Mouse (Mus musculus): ENCODE measurements at regions not wholly inside any gene's neighbourhood (a gene's known extent, or its start where the extent isn't known, plus 50 kb on each side); places are given as distances from the start of the nearest gene placed in this dataset.

- TF ChIP-seq CHD2 (IDR thresholded peaks at IDR 0.05; ENCODE audit: low read depth, low read length) (no peak), ZNF384 (IDR thresholded peaks at IDR 0.05; ENCODE audit: low read depth, low read length) (no peak)
- in situ Hi-C loops (cut with MboI; ENCODE audit: low sequenced_read_pairs in 2 of 2, unreplicated experiment in 2 of 2), result no loop called here
- Histone ChIP-seq H3K4me1 (ENCODE audit: control insufficient read depth in 2 of 2, insufficient read depth in 2 of 2, low read length in 2 of 2, poor library complexity in 1 of 2) (no peaks in the 10 kb centered on the region), H3K27ac (ENCODE audit: insufficient read depth, low read depth, low read length, poor library complexity, severe bottlenecking) (no peak overlapping the region), H3K9me3 (ENCODE audit: control insufficient read depth, insufficient read depth, low read depth, low read length) (no peaks in the 10 kb centered on the region), H3K36me3 (ENCODE audit: control insufficient read depth, insufficient read depth, low read length, poor library complexity, severe bottlenecking) (no peaks in the 10 kb centered on the region), H3K9ac (ENCODE audit: insufficient read depth, low read depth, low read length, poor library complexity, severe bottlenecking) (no peak overlapping the region), H3K4me3 (ENCODE audit: insufficient read depth in 1 of 2, low read depth in 1 of 2, low read length in 2 of 2, poor library complexity in 1 of 2, severe bottlenecking in 1 of 2) (no peak overlapping the region)
- DNase-seq (ENCODE audit: low read depth, low spot score), result no peak
Observed at GRCm38 (mm10) chr12:97929877-97930276, 329.4 kb downstream of the Galc start.

- Histone ChIP-seq H3K4me1 (ENCODE audit: control insufficient read depth in 2 of 2, insufficient read depth in 2 of 2, low read length in 2 of 2, poor library complexity in 1 of 2) (no peaks in the 10 kb centered on the region), H3K27ac (ENCODE audit: insufficient read depth, low read depth, low read length, poor library complexity, severe bottlenecking) (no peak overlapping the region), H3K36me3 (ENCODE audit: control insufficient read depth, insufficient read depth, low read length, poor library complexity, severe bottlenecking) (no peaks in the 10 kb centered on the region), H3K4me3 (ENCODE audit: insufficient read depth in 1 of 2, low read depth in 1 of 2, low read length in 2 of 2, poor library complexity in 1 of 2, severe bottlenecking in 1 of 2) (no peak overlapping the region), H3K9me3 (ENCODE audit: control insufficient read depth, insufficient read depth, low read depth, low read length) (no peaks in the 10 kb centered on the region), H3K9ac (ENCODE audit: insufficient read depth, low read depth, low read length, poor library complexity, severe bottlenecking) (no peak overlapping the region)
- DNase-seq (ENCODE audit: low read depth, low spot score), result peak; percentile 13
- in situ Hi-C loops (cut with MboI; ENCODE audit: low sequenced_read_pairs in 2 of 2, unreplicated experiment in 2 of 2), result no loop called here
- TF ChIP-seq CHD2 (IDR thresholded peaks at IDR 0.05; ENCODE audit: low read depth, low read length), result no peak
- no peak for TF ChIP-seq HCFC1 (IDR thresholded peaks at IDR 0.05; ENCODE audit: borderline replicate concordance, insufficient read depth, low read length)
- no peak for TF ChIP-seq ZNF384 (IDR thresholded peaks at IDR 0.05; ENCODE audit: low read depth, low read length)
- no peak for TF ChIP-seq ZC3H11A (IDR thresholded peaks at IDR 0.05; ENCODE audit: borderline replicate concordance, low read depth, low read length)
- no peak for TF ChIP-seq MAFK (IDR thresholded peaks at IDR 0.05; ENCODE audit: insufficient read depth, low read depth, low read length)
Observed at GRCm38 (mm10) chr12:97927036-97927435, 332.2 kb downstream of the Galc start.

DNA sequence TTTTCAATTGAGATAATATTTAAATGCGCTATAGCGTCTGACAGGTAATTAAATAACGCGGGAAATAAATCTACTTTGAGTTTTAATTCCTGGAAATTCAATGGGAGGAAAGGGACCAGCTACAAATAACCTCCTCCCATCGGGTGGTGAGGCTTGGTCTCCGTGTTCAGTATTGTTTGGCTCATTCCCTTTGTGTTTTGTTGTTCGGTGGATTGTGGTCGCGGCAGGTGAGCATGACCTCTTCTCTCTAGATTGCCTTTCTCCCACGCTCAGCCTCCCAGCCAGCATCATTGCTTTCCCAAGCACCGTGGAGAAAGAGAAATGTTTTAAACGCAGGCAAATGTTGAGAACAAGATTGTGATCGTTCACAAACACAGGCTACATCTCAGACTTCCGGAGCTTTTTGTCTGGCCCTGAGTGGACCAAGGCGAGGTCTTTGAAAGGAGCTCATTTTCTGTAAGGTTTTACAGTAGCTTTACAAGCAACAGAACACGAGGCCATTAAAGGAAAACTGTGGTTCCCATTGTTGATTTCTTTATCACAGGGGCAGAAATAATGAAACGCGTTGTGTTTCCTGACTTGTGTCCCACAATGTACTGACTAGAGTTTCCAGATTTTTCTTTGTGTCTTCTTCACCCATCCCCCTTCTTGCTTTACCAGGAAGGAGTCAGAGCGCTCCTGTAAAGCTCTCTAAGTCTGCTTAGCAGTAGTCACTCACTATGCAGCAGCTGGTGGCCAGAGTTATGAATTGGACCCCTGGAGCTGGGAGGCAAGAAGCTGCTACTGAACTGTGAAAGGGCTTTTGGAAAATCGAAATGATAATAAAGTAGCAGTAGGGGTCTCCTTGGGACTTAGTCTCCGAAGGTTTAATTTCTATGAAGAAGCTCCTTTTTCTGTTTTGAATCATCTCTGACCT is 337.7 kb downstream of the Galc start:
- H3K27ac ChIP-seq (ENCODE audit: insufficient read depth, low read depth, low read length, poor library complexity, severe bottlenecking), result no peak overlapping the region

GRCm38 (mm10) chr12:97918416-97918815 is 340.8 kb downstream of the Galc start:
- no peak overlapping the region for H3K9ac ChIP-seq (ENCODE audit: insufficient read depth, low read depth, low read length, poor library complexity, severe bottlenecking)
- no peak for TF ChIP-seq ZNF384 (IDR thresholded peaks at IDR 0.05; ENCODE audit: low read depth, low read length)
- TF ChIP-seq CHD2 (IDR thresholded peaks at IDR 0.05; ENCODE audit: low read depth, low read length), result no peak
- no peak for TF ChIP-seq MAFK (IDR thresholded peaks at IDR 0.05; ENCODE audit: insufficient read depth, low read depth, low read length)
- no peak for TF ChIP-seq ZC3H11A (IDR thresholded peaks at IDR 0.05; ENCODE audit: borderline replicate concordance, low read depth, low read length)
- no peak for TF ChIP-seq HCFC1 (IDR thresholded peaks at IDR 0.05; ENCODE audit: borderline replicate concordance, insufficient read depth, low read length)
- H3K9me3 ChIP-seq (ENCODE audit: control insufficient read depth, insufficient read depth, low read depth, low read length), result no peaks in the 10 kb centered on the region
- H3K4me3 ChIP-seq (ENCODE audit: insufficient read depth in 1 of 2, low read depth in 1 of 2, low read length in 2 of 2, poor library complexity in 1 of 2, severe bottlenecking in 1 of 2), result no peak overlapping the region
- in situ Hi-C loops (cut with MboI; ENCODE audit: low sequenced_read_pairs in 2 of 2, unreplicated experiment in 2 of 2), result no loop called here
- H3K4me1 ChIP-seq (ENCODE audit: control insufficient read depth in 2 of 2, insufficient read depth in 2 of 2, low read length in 2 of 2, poor library complexity in 1 of 2), result peaks cover 0 to 5% of the 10 kb centered on the region in 2 experiments; a peak in 1 of 4 replicates
- no peak for DNase-seq (ENCODE audit: low read depth, low spot score)
- H3K36me3 ChIP-seq (ENCODE audit: control insufficient read depth, insufficient read depth, low read length, poor library complexity, severe bottlenecking), result no peaks in the 10 kb centered on the region
- H3K27ac ChIP-seq (ENCODE audit: insufficient read depth, low read depth, low read length, poor library complexity, severe bottlenecking), result no peak overlapping the region

More for the DNA sequence above, 337.7 kb downstream of the Galc start:
- DNase-seq (ENCODE audit: low read depth, low spot score), result peak; percentile 53
- H3K36me3 ChIP-seq (ENCODE audit: control insufficient read depth, insufficient read depth, low read length, poor library complexity, severe bottlenecking), result no peaks in the 10 kb centered on the region
- H3K9ac ChIP-seq (ENCODE audit: insufficient read depth, low read depth, low read length, poor library complexity, severe bottlenecking), result no peak overlapping the region
- H3K4me1 ChIP-seq (ENCODE audit: control insufficient read depth in 2 of 2, insufficient read depth in 2 of 2, low read length in 2 of 2, poor library complexity in 1 of 2), result peaks cover 0 to 5% of the 10 kb centered on the region in 2 experiments; a peak in 1 of 4 replicates
- no peaks in the 10 kb centered on the region for H3K9me3 ChIP-seq (ENCODE audit: control insufficient read depth, insufficient read depth, low read depth, low read length)
- TF ChIP-seq HCFC1 (IDR thresholded peaks at IDR 0.05; ENCODE audit: borderline replicate concordance, insufficient read depth, low read length) (no peak), MAFK (IDR thresholded peaks at IDR 0.05; ENCODE audit: insufficient read depth, low read depth, low read length) (no peak), ZNF384 (IDR thresholded peaks at IDR 0.05; ENCODE audit: low read depth, low read length) (no peak), CHD2 (IDR thresholded peaks at IDR 0.05; ENCODE audit: low read depth, low read length) (peak; percentile 51; the same call in 1 of the 2 replicates)
- in situ Hi-C loops (cut with MboI; ENCODE audit: low sequenced_read_pairs in 2 of 2, unreplicated experiment in 2 of 2), result no loop called here
- no peak overlapping the region for H3K4me3 ChIP-seq (ENCODE audit: insufficient read depth in 1 of 2, low read depth in 1 of 2, low read length in 2 of 2, poor library complexity in 1 of 2, severe bottlenecking in 1 of 2)
